Mouse (Mus musculus) CD4-positive, CD25-positive, alpha-beta regulatory T cell, adult 2 months (primary cell): ENCODE data around the gene Gm5414.

Experiments
- DNase-seq: peaks from one replicate; pipeline ENCODE4 v3.0.0-alpha.2; 2012; ENCODE audit warnings: low read depth, low spot score

The Gm5414 gene

DNA sequence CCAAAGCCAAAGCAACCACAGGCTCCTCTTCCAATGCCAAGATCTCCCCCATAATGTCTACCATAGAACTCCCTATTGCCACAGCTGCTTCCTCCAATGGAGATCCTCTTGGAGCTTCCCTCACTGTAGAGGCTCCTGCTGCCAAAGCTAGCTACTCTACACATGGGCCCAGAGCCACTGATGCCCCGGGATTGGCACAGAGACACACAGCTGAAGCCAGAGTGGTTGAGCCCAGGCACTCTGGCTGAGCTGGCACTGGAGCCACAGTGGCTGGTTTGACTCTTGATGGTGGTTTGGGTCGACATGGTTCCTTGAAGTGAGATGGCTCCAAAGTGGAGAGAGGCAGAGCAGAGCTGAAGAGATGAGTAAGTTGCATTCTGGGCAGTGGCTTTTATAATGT, at the start of gene Gm5414:
TSS of gene Gm5414 (minus strand) at position 305 of the 400 bp plus-strand sequence.
- no peak for DNase-seq

DNA sequence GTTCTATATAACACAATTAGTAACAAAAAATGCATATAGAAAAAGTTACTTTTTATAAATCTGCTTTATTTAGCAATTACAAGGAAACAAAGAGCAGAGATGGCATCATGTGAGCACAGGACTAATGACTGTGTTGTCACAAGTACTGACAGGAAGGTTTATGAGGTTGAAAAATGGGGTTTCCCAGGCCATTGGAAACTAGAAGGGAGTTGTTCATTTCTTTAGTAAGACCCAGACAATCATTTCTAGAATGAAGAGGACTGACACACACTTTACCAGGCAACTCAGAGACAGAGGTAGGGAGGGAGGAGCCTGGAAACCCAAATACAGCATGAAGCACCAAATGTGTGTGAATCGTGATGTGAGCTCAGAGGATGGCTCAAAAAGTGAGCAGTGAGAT, 48.0 kb upstream of the Gm5414 start:
- DNase-seq, result no peak

GRCm38 (mm10) chr15:101652736-101653265, 24.8 kb upstream of the Gm5414 start:
- no peak for DNase-seq

DNA sequence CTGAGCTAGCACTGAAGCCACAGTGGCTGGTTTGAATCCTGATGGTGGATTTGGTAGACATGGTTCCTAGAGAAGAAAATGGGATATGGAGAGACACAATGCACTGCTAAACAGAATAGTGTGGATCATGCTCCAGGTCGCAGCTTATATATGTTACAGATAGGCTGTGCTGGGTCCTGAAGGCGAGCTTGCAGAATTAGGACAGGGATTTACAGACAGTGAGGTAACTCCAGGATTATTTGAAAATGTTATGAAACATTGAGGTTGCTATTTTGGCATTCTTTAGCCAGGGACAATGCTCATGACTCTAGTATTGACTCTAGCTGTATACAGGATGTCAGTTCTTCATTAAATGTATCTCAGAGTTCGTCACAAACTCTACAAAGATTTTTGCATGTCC, 19.3 kb upstream of the Gm5414 start, which contains the start of gene Gm5478:
TSS of gene Gm5478 (minus strand) at position 101 of the 400 bp plus-strand sequence.
- no peak for DNase-seq

DNA sequence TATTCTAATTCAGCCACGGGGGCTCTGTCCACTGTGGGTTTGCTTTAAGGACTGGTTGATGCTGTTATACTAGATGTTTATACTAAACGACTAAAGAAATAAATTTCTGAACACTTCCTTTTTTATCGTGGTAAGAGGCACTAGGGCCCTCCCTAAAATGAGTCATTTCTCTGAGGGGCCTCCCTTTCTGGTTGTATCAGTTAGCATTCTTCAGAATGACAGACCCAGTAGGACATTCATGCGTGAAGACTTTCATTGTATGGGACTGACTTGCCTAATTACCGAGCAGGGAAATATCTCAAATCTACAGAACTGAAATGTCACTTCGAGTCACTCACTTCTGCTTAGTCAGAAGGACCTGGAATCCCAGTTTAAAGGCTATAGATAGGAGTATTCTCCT, 28.9 kb downstream of the Gm5414 start:
- no peak for DNase-seq

DNA sequence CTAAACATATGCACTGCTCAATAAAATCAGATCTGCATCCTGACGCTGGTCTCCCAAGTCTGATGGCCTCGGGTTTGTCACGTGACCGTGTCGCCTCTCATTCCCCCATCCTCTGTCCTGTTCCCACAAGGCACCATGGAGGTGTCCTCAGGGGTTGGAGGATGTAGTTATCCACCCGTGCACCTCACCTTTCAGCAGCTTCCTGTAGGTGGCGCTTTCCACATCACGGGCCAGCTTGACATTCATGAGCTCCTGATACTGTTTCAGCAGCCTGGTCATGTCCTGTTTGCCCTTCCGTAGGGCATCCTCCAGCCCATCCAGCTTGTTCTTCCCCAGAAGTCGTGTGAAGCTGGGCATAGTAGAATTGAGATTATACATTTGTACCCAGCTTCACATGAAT, 39.8 kb downstream of the Gm5414 start:
- DNase-seq, result peak; percentile 9

- DNase-seq, result no peak
Observed at GRCm38 (mm10) chr15:101584456-101584855, 43.5 kb downstream of the Gm5414 start.

DNA sequence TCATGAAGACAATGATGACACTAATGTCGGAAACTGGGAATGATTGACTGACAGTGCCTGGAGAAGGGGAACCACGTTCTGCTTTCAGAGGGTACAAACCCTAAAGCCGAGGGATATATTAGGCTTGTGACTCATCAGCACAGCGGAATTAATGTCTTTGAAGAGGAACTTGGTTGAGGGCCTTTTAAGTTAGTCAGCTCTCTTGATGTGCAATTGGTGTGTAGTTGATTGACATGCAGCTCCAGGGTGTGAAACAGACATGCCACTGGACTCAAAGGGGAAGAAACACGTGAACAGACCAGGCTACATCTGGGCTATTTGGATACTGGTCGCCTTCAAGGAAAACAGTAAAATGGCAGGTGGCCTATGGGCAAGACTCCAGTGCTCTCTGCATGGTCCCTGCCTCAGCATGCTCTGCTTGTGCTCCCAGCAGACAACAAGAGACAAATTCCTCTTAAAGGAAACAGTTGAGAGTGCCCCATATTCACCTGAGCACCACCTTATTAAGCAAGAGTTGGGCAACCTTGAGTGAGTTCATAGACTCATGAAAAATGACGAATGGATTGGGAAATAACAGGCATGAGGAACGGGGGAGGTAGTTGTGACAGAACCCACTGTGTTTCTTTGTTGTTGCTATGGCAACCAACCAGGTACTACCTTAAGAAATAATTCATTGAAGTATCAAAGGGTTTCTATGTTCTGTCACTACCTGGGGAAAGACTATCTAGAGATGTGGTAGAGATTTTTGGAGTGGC, 44.6 kb downstream of the Gm5414 start:
- no peak for DNase-seq

GRCm38 (mm10) chr15:101581701-101582100, 46.3 kb downstream of the Gm5414 start:
- DNase-seq, result no peak

DNA sequence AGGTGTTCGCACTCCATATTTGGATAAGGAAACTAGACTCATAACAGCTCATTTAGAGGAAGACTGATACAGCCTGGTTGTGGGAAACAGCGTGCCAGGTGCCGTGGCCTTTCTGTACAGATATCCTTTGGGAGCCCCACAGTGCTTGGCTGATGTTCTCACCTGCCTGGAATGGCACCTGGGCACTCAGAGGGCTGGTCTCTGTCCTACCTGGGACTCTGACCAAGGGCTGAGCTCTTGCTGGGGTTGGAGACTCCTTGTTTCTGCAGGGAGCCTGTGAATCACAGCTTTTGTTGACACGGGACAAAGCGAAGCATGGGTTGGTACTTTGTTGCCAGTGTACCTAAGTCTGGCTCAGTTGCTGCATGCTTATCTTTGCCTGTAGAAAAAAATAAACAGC, 52.5 kb downstream of the Gm5414 start:
- DNase-seq, result no peak
